Mouse (Mus musculus) NIH3T3 (cell line): ENCODE data around the gene Fgfr3.

Experiments used
- DNase-seq: peaks from one replicate; pipeline ENCODE4 v3.0.0-alpha.2; 2012; ENCODE audit warnings: low read depth

The Fgfr3 gene

DNA sequence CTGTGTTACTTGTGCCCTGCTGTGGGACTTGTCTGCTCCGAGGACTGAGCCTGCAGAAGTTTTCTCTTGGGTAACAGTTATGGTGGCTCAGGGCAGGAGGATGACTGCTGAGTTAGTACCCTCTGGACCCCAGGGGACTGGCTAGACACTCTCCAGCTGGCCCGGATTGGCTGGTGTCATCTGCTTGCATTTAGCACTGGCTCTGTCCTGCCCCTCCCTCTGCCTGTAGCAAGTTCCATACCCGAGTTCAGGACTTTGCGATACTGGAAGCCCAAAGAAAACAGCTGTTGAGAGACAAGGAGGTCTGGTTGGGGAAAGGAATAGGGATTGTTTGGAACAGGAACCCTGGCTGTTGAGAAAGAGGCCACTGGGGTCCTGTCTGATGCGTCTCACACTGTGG, 9.0 kb downstream of the Fgfr3 start:
- DNase-seq = no peak

DNA sequence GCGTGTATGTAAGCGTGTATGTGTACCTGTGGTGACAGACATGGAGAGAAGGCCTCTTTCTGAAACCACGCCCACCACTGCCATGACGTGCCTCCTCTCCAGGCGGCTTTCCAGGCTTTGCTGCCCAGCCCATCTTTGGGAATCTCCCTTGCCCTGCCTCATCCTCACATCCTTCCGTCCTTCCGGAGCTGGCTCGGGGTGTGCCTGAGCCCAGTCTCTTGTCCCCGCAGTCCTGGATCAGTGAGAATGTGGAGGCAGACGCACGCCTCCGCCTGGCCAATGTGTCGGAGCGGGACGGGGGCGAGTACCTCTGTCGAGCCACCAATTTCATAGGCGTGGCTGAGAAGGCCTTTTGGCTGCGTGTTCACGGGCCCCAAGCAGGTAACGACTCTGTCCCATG, 9.6 kb downstream of the Fgfr3 start:
- DNase-seq = no peak

DNA sequence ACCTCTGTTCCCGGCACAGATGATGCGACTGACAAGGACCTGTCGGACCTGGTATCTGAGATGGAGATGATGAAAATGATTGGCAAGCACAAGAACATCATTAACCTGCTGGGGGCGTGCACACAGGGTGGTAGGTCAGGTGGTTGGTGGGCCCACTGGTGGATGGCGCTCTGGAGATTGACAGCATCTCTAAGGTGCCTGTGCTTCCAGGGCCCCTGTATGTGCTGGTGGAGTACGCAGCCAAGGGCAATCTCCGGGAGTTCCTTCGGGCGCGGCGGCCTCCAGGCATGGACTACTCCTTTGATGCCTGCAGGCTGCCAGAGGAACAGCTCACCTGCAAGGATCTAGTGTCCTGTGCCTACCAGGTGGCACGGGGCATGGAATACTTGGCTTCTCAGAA, 12.4 kb downstream of the Fgfr3 start:
- no peak for DNase-seq

DNA sequence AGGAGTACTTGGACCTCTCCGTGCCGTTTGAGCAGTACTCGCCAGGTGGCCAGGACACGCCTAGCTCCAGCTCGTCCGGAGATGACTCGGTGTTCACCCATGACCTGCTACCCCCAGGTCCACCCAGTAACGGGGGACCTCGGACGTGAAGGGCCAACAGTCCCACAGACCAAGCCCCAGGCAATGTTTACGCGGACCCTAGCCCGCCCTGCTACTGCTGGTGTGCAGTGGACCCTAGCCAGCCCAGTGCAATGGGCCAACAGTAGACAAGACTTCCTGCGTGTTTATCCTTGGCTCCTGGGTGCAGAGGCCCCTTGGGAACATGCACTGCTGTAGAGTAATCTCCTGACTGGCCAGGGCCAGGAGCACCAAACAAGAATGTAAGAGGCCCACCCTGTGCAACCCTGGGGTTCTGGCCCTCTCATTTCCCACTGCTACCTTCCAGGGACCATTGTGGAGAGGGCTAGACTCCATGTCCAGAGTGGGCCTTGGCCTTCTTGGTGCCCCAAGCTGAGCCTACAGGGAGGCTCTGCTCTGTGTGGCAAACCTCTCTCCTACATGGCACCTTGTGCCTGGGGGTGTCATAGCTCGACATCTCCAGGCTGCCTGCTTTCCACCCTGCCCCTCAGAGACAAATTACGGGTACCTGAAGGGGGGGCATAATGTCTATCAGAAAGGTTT, 14.1 kb downstream of the Fgfr3 start:
- DNase-seq = no peak

DNA sequence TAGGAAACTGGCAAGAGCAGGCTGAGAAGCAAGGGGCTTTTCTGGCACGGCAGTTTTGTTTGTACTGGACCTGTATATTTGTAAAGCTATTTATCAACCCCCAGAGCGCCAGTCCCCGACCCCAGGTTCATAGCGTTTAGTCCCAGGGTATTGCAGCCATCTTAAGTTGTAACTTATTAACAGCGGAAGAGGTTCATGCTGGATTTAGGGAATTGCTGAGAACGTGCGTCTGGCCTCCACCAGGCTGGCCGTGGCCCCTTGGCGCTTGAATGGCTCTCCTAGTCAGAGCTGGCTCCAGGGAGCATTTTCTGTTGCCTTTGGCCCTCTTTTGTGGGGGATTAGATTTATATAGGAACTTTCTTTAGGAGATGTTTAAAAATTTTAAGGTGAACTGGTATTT, 14.8 kb downstream of the Fgfr3 start:
- DNase-seq = no peak

DNA sequence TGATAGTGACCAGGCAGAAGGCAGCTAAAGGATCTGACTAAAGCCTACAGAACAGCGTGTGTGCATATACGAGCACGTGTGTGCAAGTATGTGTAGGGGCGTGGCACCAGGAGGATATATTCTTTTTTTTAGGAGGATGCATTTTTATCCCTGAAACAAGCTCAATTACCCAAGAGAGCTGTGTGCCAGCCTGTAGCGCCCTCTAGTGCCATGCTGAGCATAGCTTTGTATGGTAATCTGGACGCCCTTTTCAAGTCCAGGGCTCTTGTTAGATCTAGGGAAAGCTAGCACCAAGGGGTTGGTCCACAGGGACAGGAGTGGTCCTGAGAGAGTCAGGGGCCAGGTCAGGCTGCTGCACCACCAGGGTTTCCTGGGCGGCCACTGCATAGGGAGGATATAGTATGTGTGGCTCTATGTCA, 16.4 kb downstream of the Fgfr3 start:
- peak; percentile 78 for DNase-seq

DNA sequence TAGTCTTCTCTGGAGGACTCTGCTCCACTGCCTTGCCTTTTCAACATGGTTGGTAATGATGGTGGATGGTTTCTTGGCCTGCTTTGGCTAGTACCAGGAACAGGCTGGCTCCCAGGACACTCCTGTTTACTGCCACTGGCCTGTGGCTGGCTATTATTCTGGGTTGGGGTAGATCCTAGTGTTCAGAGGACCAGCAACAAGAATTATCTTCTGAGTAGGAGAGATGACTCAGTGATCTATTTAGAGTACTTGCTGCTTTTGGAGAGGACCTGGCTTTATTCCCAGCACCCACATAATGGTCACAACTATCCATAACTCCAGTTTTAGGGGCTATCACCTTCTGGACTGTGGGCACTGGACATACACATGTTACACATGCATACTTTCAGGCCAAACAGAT, 16.9 kb downstream of the Fgfr3 start:
- peak; percentile 7 for DNase-seq

DNA sequence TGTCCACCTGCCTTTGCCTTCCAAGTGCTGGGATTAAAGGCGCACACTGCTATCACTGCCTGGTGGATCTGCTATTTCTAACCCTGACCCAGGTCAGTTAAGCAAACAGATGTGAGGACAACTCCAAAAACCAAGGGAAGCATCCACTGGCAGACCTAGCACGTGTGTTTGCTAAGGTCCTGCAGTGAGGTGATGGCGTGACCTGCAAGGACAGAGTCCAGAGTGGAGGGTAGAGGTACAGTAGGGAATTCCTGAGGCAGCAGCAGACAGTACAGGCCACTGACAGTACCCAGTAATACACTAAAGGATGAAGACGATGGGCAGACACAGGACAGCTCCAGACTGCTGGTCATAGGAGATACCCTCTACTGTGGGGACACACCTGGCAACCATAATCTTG, 19.1 kb downstream of the Fgfr3 start:
- DNase-seq = no peak

DNA sequence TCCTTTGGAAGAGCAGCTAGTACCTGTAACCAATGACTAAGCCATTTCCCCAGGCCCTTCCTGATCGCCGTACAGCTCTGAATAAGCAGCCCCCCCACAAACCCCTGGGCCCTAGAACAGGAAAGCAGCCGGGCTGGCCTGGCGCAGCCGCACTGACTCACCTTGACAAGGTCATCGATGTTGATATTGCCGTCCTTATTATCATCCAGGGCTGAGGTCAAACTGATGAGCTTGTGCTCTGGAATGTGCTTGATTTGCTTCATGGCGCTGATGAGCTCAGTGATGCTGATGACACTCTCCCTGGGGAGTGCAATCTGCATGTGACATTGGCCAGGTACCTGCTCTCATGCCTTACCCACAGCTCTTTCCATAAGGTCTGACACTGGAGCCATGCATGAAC, 22.0 kb downstream of the Fgfr3 start:
- no peak for DNase-seq

DNA sequence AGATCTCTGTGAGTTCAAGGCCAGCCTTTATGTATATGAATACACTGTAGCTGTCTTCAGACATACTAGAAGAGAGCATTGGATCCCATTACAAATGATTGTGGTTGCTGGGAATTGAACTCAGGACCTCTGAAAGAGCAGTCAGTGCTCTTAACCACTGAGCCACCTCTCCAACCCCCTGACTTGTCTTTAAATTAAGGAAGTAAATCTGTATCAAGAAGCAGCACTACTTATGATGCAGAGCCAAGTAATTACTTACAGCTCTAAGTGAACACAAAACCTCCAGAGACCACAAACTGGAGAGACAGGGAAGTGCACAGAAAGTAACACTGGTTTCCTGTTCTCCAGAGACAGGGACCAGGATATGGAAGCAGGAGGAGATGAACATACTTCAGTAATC, 55.7 kb downstream of the Fgfr3 start:
- DNase-seq = no peak

DNA sequence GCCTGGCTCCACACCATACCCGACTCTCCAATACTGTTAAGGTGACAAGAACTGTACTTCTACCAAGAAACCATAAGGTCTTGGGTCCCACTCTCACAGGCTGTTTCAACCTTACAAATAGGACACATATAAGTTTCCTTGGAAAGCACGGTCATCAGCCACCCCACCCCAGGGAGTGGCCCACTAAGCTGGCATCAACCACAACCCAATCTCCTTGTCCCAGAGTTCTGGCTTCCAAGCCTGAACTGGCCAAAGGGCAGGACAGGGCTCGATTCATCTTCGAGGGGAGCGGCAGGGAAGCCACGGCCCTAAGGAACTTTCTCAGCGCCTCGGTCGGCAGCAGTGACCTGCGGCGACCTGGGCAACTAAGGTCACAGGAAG, 60.5 kb downstream of the Fgfr3 start:
- no peak for DNase-seq

DNA sequence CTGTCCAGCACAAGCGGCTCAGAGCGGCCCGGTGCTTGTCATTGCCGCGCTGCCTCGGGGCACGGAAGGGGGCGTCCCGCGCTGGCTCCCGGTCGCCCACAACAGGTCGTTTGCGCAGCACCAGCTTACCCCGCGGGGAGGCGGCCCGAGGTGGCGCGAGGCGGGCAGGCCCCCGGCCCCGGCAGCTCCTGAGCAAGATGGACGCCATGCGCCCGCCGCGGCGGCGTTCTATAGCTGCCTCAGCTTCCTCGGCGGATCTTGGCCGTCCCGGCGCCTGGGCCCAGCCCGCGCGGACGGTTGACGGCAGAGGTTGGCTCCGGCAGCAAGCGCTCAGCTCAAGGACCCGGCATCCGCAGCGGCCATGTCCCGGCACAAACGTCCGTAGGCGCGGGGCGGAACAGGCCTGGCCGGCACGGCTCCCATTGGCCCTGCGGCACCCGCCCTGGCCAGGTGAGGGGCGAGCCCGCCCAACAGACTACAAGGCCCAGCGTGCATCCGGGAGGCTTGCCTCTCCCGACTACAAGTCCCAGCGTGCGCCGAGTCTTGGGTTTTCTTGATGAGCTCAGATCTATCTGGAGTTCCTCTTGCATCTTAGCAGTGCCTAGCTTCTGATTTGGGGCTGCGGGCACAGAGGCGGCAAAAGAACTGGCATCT, 61.0 kb downstream of the Fgfr3 start, which contains the start of gene Letm1:
Gene Letm1, minus strand, starts transcription at position 473 of the 654 bp plus-strand sequence.
- peak; percentile 95 for DNase-seq

DNA sequence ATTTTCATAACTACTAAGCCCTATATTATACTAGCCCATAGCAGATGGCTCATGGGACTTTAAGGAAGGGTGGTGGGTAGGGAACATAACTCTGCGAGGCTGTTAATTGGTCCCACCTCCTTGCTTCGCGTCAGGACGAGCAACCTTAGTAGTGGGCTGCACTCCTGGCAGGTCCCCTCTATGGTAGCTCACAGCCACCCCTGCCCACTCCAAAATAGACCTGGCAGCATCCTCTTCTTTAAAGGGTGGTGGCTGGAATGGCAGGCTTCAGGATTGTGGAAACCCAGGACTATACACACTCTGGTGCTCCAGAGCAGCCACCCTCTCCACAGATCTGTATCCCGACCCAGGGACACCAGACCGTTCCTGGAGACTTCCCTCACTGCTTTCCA, 61.5 kb downstream of the Fgfr3 start:
- DNase-seq = no peak
